Mouse (Mus musculus): ENCODE measurements at regions not wholly inside any gene's neighbourhood (a gene's known extent, or its start where the extent isn't known, plus 50 kb on each side); places are given as distances from the start of the nearest gene placed in this dataset.

GRCm38 (mm10) chr14:85784386-85784785 lies 1341.0 kb downstream of the Pcdh17 start:
- Histone ChIP-seq H3K27ac (no peak overlapping the region), H3K27me3 (no peaks in the 10 kb centered on the region), H3K4me1 (no peaks in the 10 kb centered on the region), H3K4me2 (no peak overlapping the region), H3K36me3 (no peaks in the 10 kb centered on the region), H3K4me3 (replicated peaks) (no peak overlapping the region), H3K9ac (no peak overlapping the region), H3K9me3 (replicated peaks) (no peaks in the 10 kb centered on the region)
- ATAC-seq (replicated peaks; ENCODE audit: low FRiP score), result no peak
- WGBS, result 86% methylated on average over 3 of the region's 3 CpGs

GRCm38 (mm10) chr14:85770636-85771035 lies 1327.3 kb downstream of the Pcdh17 start:
- no peaks in the 10 kb centered on the region for H3K36me3 ChIP-seq
- H3K4me3 ChIP-seq (replicated peaks), result no peak overlapping the region
- WGBS, result 69% methylated on average over 4 of the region's 4 CpGs
- H3K4me1 ChIP-seq, result no peaks in the 10 kb centered on the region
- no peak overlapping the region for H3K9ac ChIP-seq
- H3K27ac ChIP-seq, result no peak overlapping the region
- H3K9me3 ChIP-seq (replicated peaks), result no peaks in the 10 kb centered on the region
- H3K4me2 ChIP-seq, result no peak overlapping the region
- no peak for ATAC-seq (replicated peaks; ENCODE audit: low FRiP score)
- no peaks in the 10 kb centered on the region for H3K27me3 ChIP-seq

DNA sequence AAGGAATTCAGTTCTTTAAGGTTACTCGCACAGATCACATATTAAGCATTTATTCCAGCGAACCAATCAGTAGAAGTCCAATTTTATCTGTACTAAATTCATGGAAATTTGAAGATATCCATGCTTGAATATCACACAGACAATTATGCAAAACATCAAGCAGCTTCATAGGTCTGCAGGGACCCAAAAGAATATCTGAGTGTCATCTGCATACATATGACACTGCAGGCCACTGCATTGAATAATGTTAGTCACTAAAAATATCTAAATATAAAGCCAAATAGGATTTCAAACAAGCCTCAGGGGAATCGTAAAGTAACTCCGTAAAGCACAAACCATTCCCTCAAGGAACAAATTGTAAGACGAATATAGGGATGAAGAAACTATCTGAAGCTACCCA lies 1324.9 kb downstream of the Pcdh17 start:
- no peak for ATAC-seq (replicated peaks; ENCODE audit: low FRiP score)
- Histone ChIP-seq H3K27ac (no peak overlapping the region), H3K27me3 (no peaks in the 10 kb centered on the region), H3K36me3 (no peaks in the 10 kb centered on the region), H3K4me2 (no peak overlapping the region), H3K4me3 (replicated peaks) (no peak overlapping the region), H3K4me1 (no peaks in the 10 kb centered on the region), H3K9me3 (replicated peaks) (no peaks in the 10 kb centered on the region), H3K9ac (no peak overlapping the region)
- 73% methylated on average over 5 of the region's 5 CpGs for WGBS

- Histone ChIP-seq H3K27me3 (no peaks in the 10 kb centered on the region), H3K36me3 (no peaks in the 10 kb centered on the region), H3K4me1 (no peaks in the 10 kb centered on the region), H3K9me3 (replicated peaks) (no peaks in the 10 kb centered on the region), H3K4me2 (no peak overlapping the region), H3K9ac (no peak overlapping the region), H3K27ac (no peak overlapping the region), H3K4me3 (replicated peaks) (no peak overlapping the region)
- WGBS, result 93% methylated on average over 1 of the region's 1 CpGs
- no peak for ATAC-seq (replicated peaks; ENCODE audit: low FRiP score)
These were observed 1314.0 kb downstream of the Pcdh17 start for GRCm38 (mm10) chr14:85757343-85757742.

- Histone ChIP-seq H3K36me3 (no peaks in the 10 kb centered on the region), H3K4me3 (replicated peaks) (no peak overlapping the region), H3K9me3 (replicated peaks) (no peaks in the 10 kb centered on the region), H3K9ac (no peak overlapping the region), H3K4me2 (no peak overlapping the region), H3K27ac (no peak overlapping the region), H3K4me1 (no peaks in the 10 kb centered on the region), H3K27me3 (no peaks in the 10 kb centered on the region)
- WGBS, result 71% methylated on average over 4 of the region's 4 CpGs
- no peak for ATAC-seq (replicated peaks; ENCODE audit: low FRiP score)
These were observed 1295.2 kb downstream of the Pcdh17 start for GRCm38 (mm10) chr14:85738567-85738966.
